Mouse (Mus musculus): ENCODE results near the gene Gnl2.
A peak's percentile ranks its signal among the peaks of the same experiment; 100 is the strongest.

Gene Gnl2

GRCm38 (mm10) chr4:125002978-125003377 lies 13.4 kb upstream of the Gnl2 start:
- DNase-seq (ENCODE audit: low read depth) = no peak

GRCm38 (mm10) chr4:125004886-125005285 lies 11.5 kb upstream of the Gnl2 start:
- DNase-seq (ENCODE audit: low read depth) = no peak

- no peak for DNase-seq (ENCODE audit: low read depth)
These were observed 8.9 kb upstream of the Gnl2 start for GRCm38 (mm10) chr4:125007460-125007859.

GRCm38 (mm10) chr4:125008220-125008619 lies 8.2 kb upstream of the Gnl2 start:
- no peak for DNase-seq (ENCODE audit: low read depth)

- DNase-seq (ENCODE audit: low read depth) = no peak
These were observed 7.7 kb upstream of the Gnl2 start for GRCm38 (mm10) chr4:125008712-125009111.

GRCm38 (mm10) chr4:125017431-125017830 lies 1.0 kb downstream of the Gnl2 start:
- DNase-seq (ENCODE audit: low read depth) = no peak

- no peak for DNase-seq (ENCODE audit: low read depth)
These were observed 4.6 kb downstream of the Gnl2 start for GRCm38 (mm10) chr4:125020780-125021538.

- peak; percentile 97 for DNase-seq (ENCODE audit: low read depth)
These were observed 13.7 kb downstream of the Gnl2 start for GRCm38 (mm10) chr4:125029891-125030614.

GRCm38 (mm10) chr4:125034341-125034740 lies 18.0 kb downstream of the Gnl2 start:
- DNase-seq (ENCODE audit: low read depth) = no peak

- DNase-seq (ENCODE audit: low read depth) = no peak
These were observed 28.1 kb downstream of the Gnl2 start for GRCm38 (mm10) chr4:125044454-125044853.

- DNase-seq (ENCODE audit: low read depth) = no peak
These were observed 39.0 kb downstream of the Gnl2 start for GRCm38 (mm10) chr4:125055385-125055784.

GRCm38 (mm10) chr4:125056476-125056875 lies 40.1 kb downstream of the Gnl2 start:
- no peak for DNase-seq (ENCODE audit: low read depth)

- DNase-seq (ENCODE audit: low read depth) = no peak
These were observed 40.9 kb downstream of the Gnl2 start for GRCm38 (mm10) chr4:125057273-125057672.

- DNase-seq (ENCODE audit: low read depth) = no peak
These were observed 41.6 kb downstream of the Gnl2 start for GRCm38 (mm10) chr4:125058033-125058432.

- peak; percentile 45 for DNase-seq (ENCODE audit: low read depth)
These were observed 42.6 kb downstream of the Gnl2 start for GRCm38 (mm10) chr4:125059025-125059424.

- peak; percentile 46 for DNase-seq (ENCODE audit: low read depth)
These were observed 47.4 kb downstream of the Gnl2 start for GRCm38 (mm10) chr4:125063829-125064228.

GRCm38 (mm10) chr4:125065517-125066307 lies 49.3 kb downstream of the Gnl2 start, which contains the start of gene Dnali1:
Dnali1 (minus strand) TSS chr4:125065703.
- DNase-seq (ENCODE audit: low read depth) = peak; percentile 84

GRCm38 (mm10) chr4:125066490-125067370 lies 50.3 kb downstream of the Gnl2 start, which contains the start of gene Snip1:
Snip1 (plus strand) TSS chr4:125066672.
- DNase-seq (ENCODE audit: low read depth) = peak; percentile 97

- DNase-seq (ENCODE audit: low read depth) = no peak
These were observed 61.3 kb downstream of the Gnl2 start for GRCm38 (mm10) chr4:125077700-125078099.

GRCm38 (mm10) chr4:125078698-125079097 lies 62.3 kb downstream of the Gnl2 start:
- DNase-seq (ENCODE audit: low read depth) = no peak

All from induced T-regulatory cell, adult 2 months (primary cell).